Mouse (Mus musculus): Measurements from ENCODE around the gene Nox1. TPM values are rescaled to one million over a fixed set of nuclear protein-coding genes. Genes with fewer than 3 reads are reported as not detected.

Gene Nox1
- total RNA-seq (2023) = not detected

GRCm38 (mm10) chrX:134221856-134222255, at the start of gene Nox1:
TSS of gene Nox1 (minus strand) at chrX:134221956.

GRCm38 (mm10) chrX:134187201-134187600, 34.6 kb downstream of the Nox1 start, which contains the start of gene Arl13a:
TSS of gene Arl13a (plus strand) at chrX:134187501.

GRCm38 (mm10) chrX:134162043-134162720, 59.6 kb downstream of the Nox1 start, which contains the start of gene Xkrx:
TSS of gene Xkrx (minus strand) at chrX:134162076.

GRCm38 (mm10) chrX:134058987-134059712, 162.6 kb downstream of the Nox1 start, which contains the start of gene Cstf2:
TSS of gene Cstf2 (plus strand) at chrX:134059187.

Other genes starting within 250 kb of the Nox1 start
- under 1 TPM; 0.26 to 0.33 TPM for gene Sytl4, start 240.1 kb downstream of the Nox1 start, total RNA-seq (2023)
- gene Cstf2, start 162.8 kb downstream of the Nox1 start, total RNA-seq (2023) = 10 to 100 TPM; 15.5 to 19.4 TPM
- under 1 TPM; 0.11 to 0.60 TPM for gene Xkrx, start 59.9 kb downstream of the Nox1 start, total RNA-seq (2023)
- gene Arl13a, start 34.5 kb downstream of the Nox1 start, total RNA-seq (2023) = not detected
- 10 to 100 TPM; 14.6 to 16.4 TPM for gene Trmt2b, start 55.0 kb upstream of the Nox1 start, total RNA-seq (2023)
- not detected for gene Tmem35a, start 73.3 kb upstream of the Nox1 start, total RNA-seq (2023)
- gene Cenpi, start 86.1 kb upstream of the Nox1 start, total RNA-seq (2023) = 10 to 100 TPM; 11.2 to 13.1 TPM
- under 1 TPM; 0.29 to 0.42 TPM for gene Drp2, start 182.6 kb upstream of the Nox1 start, total RNA-seq (2023)

Measured in neutrophil, adult 83 days (primary cell).